Mouse (Mus musculus): ENCODE measurements around the gene Nol6.

DNA sequence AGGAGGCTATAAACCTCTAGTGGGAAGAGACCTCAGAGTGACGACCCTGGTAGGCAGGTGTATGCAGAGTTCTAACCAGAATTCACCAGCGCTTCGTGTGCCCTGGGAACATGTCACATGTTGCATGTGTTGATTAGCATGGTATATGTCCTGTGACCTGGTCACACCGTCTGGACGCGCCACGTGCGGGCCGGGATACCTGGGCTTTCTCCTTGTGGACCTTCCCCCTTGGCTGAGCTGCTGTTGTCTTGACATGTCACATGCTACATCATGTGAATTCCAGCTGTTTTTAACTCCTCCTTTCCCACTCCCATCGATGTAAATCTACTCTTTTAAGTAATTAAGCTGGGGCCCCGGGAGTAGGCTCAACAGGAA is 25.7 kb downstream of the Nol6 start:
- TF ChIP-seq CTCF (IDR thresholded peaks at IDR 0.05; ENCODE audit: low read depth) (no peak), EP300 (optimal IDR thresholded peaks at IDR 0.05) (no peak)
